Mouse (Mus musculus) ES-E14 (cell line): ENCODE measurements at regions not wholly inside any gene's neighbourhood (a gene's known extent, or its start where the extent isn't known, plus 50 kb on each side); places are given as distances from the start of the nearest gene placed in this dataset.

Experiments used
- CHD2 ChIP-seq: IDR thresholded peaks from 2 replicates; pipeline ENCODE4 v1.6.1; 2014; ENCODE audit warnings: mild to moderate bottlenecking, low read depth, low read length, inconsistent platforms
- HCFC1 ChIP-seq: IDR thresholded peaks from 2 replicates; pipeline ENCODE4 v1.6.1; 2012; ENCODE audit warnings: low read length, inconsistent platforms, borderline replicate concordance; ENCODE audit not compliant: insufficient read depth
- MAFK ChIP-seq: IDR thresholded peaks from 2 replicates; pipeline ENCODE4 v1.6.1; 2014; ENCODE audit warnings: mild to moderate bottlenecking, low read depth, low read length, inconsistent platforms; ENCODE audit not compliant: insufficient read depth
- ZC3H11A ChIP-seq: IDR thresholded peaks from 2 replicates; pipeline ENCODE4 v1.6.1; 2012; ENCODE audit warnings: low read depth, mild to moderate bottlenecking, inconsistent platforms, low read length, borderline replicate concordance
- ZNF384 ChIP-seq: IDR thresholded peaks from 2 replicates; pipeline ENCODE4 v1.6.1; 2012; ENCODE audit warnings: low read depth, low read length, inconsistent platforms

- TF ChIP-seq MAFK (no peak), ZC3H11A (no peak), ZNF384 (no peak), HCFC1 (no peak), CHD2 (no peak)
Measured at GRCm38 (mm10) chr1:3121288-3121687, 1686.4 kb upstream of the Gm37988 start.
